Mouse (Mus musculus): ENCODE measurements around the gene Tm9sf1. TPM values are rescaled to one million over a fixed set of nuclear protein-coding genes. Genes with fewer than 3 reads are reported as not detected.

The Tm9sf1 gene
- polyA plus RNA-seq, 1 experiment from 2014 or later = 64.3 TPM

Other genes with a start within 250 kb of the Tm9sf1 start
- 65.5 and 70.4 TPM in 2 replicates for gene Dhrs4, start 165.0 kb downstream of the Tm9sf1 start, polyA plus RNA-seq (2015; fragmentation: Nextera tagmentation; extraction: Ambion mirVana)
- 21.7 and 23.3 TPM in 2 replicates for gene Carmil3, start 153.2 kb downstream of the Tm9sf1 start, polyA plus RNA-seq (2015; fragmentation: Nextera tagmentation; extraction: Ambion mirVana)
- 1.5 and 2.0 TPM in 2 replicates for gene Cpne6, start 133.4 kb downstream of the Tm9sf1 start, polyA plus RNA-seq (2015; fragmentation: Nextera tagmentation; extraction: Ambion mirVana)
- gene Nrl, start 118.8 kb downstream of the Tm9sf1 start, polyA plus RNA-seq (2015; fragmentation: Nextera tagmentation; extraction: Ambion mirVana) = not detected in 2 replicates
- gene Pck2, start 103.5 kb downstream of the Tm9sf1 start, polyA plus RNA-seq (2015; fragmentation: Nextera tagmentation; extraction: Ambion mirVana) = 17.9 and 18.1 TPM in 2 replicates
- gene Dcaf11, start 83.8 kb downstream of the Tm9sf1 start, polyA plus RNA-seq (2015; fragmentation: Nextera tagmentation; extraction: Ambion mirVana) = 108 and 115 TPM in 2 replicates
- 0.63 TPM in 1 of 2 replicates, not detected in the other for gene A730061H03Rik, start 83.4 kb downstream of the Tm9sf1 start, polyA plus RNA-seq (2015; fragmentation: Nextera tagmentation; extraction: Ambion mirVana)
- not detected in 2 replicates for gene Fitm1, start 68.2 kb downstream of the Tm9sf1 start, polyA plus RNA-seq (2015; fragmentation: Nextera tagmentation; extraction: Ambion mirVana)
- 154 and 156 TPM in 2 replicates for gene Psme1, start 65.7 kb downstream of the Tm9sf1 start, polyA plus RNA-seq (2015; fragmentation: Nextera tagmentation; extraction: Ambion mirVana)
- gene Emc9, start 58.5 kb downstream of the Tm9sf1 start, polyA plus RNA-seq (2015; fragmentation: Nextera tagmentation; extraction: Ambion mirVana) = 8.2 and 8.8 TPM in 2 replicates
- gene Psme2, start 52.7 kb downstream of the Tm9sf1 start, polyA plus RNA-seq (2015; fragmentation: Nextera tagmentation; extraction: Ambion mirVana) = 200 and 206 TPM in 2 replicates
- gene Rnf31, start 52.1 kb downstream of the Tm9sf1 start, polyA plus RNA-seq (2015; fragmentation: Nextera tagmentation; extraction: Ambion mirVana) = 13.3 and 22.0 TPM in 2 replicates
- gene Irf9, start 40.2 kb downstream of the Tm9sf1 start, polyA plus RNA-seq (2015; fragmentation: Nextera tagmentation; extraction: Ambion mirVana) = 6.9 and 7.2 TPM in 2 replicates
- gene Rec8, start 25.8 kb downstream of the Tm9sf1 start, polyA plus RNA-seq (2015; fragmentation: Nextera tagmentation; extraction: Ambion mirVana) = 7.9 and 9.3 TPM in 2 replicates
- gene Ipo4, start 7.8 kb downstream of the Tm9sf1 start, polyA plus RNA-seq (2015; fragmentation: Nextera tagmentation; extraction: Ambion mirVana) = 65.5 and 76.0 TPM in 2 replicates
- 1.1 and 1.5 TPM in 2 replicates for gene Gm49378, start 5.9 kb downstream of the Tm9sf1 start, polyA plus RNA-seq (2015; fragmentation: Nextera tagmentation; extraction: Ambion mirVana)
- 0.57 and 0.67 TPM in 2 replicates for gene Tssk4, start 6.4 kb upstream of the Tm9sf1 start, polyA plus RNA-seq (2015; fragmentation: Nextera tagmentation; extraction: Ambion mirVana)
- 66.3 and 70.1 TPM in 2 replicates for gene Mdp1, start 16.7 kb upstream of the Tm9sf1 start, polyA plus RNA-seq (2015; fragmentation: Nextera tagmentation; extraction: Ambion mirVana)
- gene Gmpr2, start 28.1 kb upstream of the Tm9sf1 start, polyA plus RNA-seq (2015; fragmentation: Nextera tagmentation; extraction: Ambion mirVana) = 57.5 and 60.4 TPM in 2 replicates
- gene Nedd8, start 28.3 kb upstream of the Tm9sf1 start, polyA plus RNA-seq (2015; fragmentation: Nextera tagmentation; extraction: Ambion mirVana) = 665 and 692 TPM in 2 replicates
- gene Tinf2, start 38.0 kb upstream of the Tm9sf1 start, polyA plus RNA-seq (2015; fragmentation: Nextera tagmentation; extraction: Ambion mirVana) = 45.1 and 51.6 TPM in 2 replicates
- gene Tgm1, start 70.1 kb upstream of the Tm9sf1 start, polyA plus RNA-seq (2015; fragmentation: Nextera tagmentation; extraction: Ambion mirVana) = 0.13 and 0.21 TPM in 2 replicates
- gene Rabggta, start 78.5 kb upstream of the Tm9sf1 start, polyA plus RNA-seq (2015; fragmentation: Nextera tagmentation; extraction: Ambion mirVana) = 33.5 and 37.8 TPM in 2 replicates
- gene Dhrs1, start 101.9 kb upstream of the Tm9sf1 start, polyA plus RNA-seq (2015; fragmentation: Nextera tagmentation; extraction: Ambion mirVana) = 77.1 and 78.8 TPM in 2 replicates
- gene Nop9, start 101.9 kb upstream of the Tm9sf1 start, polyA plus RNA-seq (2015; fragmentation: Nextera tagmentation; extraction: Ambion mirVana) = 44.4 and 46.4 TPM in 2 replicates
- 0.20 and 0.23 TPM in 2 replicates for gene Cideb, start 114.7 kb upstream of the Tm9sf1 start, polyA plus RNA-seq (2015; fragmentation: Nextera tagmentation; extraction: Ambion mirVana)
- 0.18 and 0.29 TPM in 2 replicates for gene Ltb4r2, start 117.6 kb upstream of the Tm9sf1 start, polyA plus RNA-seq (2015; fragmentation: Nextera tagmentation; extraction: Ambion mirVana)
- 0.45 TPM in 1 of 2 replicates, not detected in the other for gene Ltb4r1, start 122.2 kb upstream of the Tm9sf1 start, polyA plus RNA-seq (2015; fragmentation: Nextera tagmentation; extraction: Ambion mirVana)
- gene Adcy4, start 140.3 kb upstream of the Tm9sf1 start, polyA plus RNA-seq (2015; fragmentation: Nextera tagmentation; extraction: Ambion mirVana) = 3.6 and 5.4 TPM in 2 replicates
- 2.1 and 2.4 TPM in 2 replicates for gene Ripk3, start 145.1 kb upstream of the Tm9sf1 start, polyA plus RNA-seq (2015; fragmentation: Nextera tagmentation; extraction: Ambion mirVana)
- 17.0 and 18.9 TPM in 2 replicates for gene Nfatc4, start 179.3 kb upstream of the Tm9sf1 start, polyA plus RNA-seq (2015; fragmentation: Nextera tagmentation; extraction: Ambion mirVana)
- gene Nynrin, start 210.2 kb upstream of the Tm9sf1 start, polyA plus RNA-seq (2015; fragmentation: Nextera tagmentation; extraction: Ambion mirVana) = 9.3 and 12.4 TPM in 2 replicates
- 0.08 and 0.18 TPM in 2 replicates for gene Cbln3, start 240.6 kb upstream of the Tm9sf1 start, polyA plus RNA-seq (2015; fragmentation: Nextera tagmentation; extraction: Ambion mirVana)
- 9.6 and 10.8 TPM in 2 replicates for gene Khnyn, start 241.1 kb upstream of the Tm9sf1 start, polyA plus RNA-seq (2015; fragmentation: Nextera tagmentation; extraction: Ambion mirVana)